Mouse (Mus musculus): ENCODE data around the gene Kdm2a. TPM values are rescaled to one million over a fixed set of nuclear protein-coding genes. Genes with fewer than 3 reads are reported as not detected.

Gene Kdm2a
- polyA plus RNA-seq, 1 experiment from 2014 or later: 42.0 TPM

DNA sequence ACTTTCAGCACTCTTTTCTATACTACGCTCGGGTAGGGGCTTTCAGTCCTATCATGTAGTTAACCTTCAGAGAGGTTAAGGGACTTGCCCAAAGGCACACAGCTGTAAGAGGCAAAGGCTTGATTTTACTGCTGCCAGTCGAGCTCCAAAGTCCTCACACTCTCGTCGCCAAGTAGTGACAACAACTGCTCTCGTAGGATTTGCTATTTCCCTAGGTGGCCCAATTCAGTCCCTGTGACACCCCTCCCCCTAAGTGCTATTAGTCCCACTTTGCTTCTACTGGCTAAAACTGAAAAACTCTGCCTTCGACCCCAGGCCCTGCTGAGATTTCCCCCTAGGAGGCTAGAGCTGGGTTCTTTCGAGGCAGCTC, 40.7 kb upstream of the Kdm2a start:
- whole genome bisulfite sequencing: 7% methylated on average over 8 of the region's 8 CpGs
- peaks cover 15% of the 10 kb centered on the region for H3K27me3 ChIP-seq (ENCODE audit: control insufficient read depth, insufficient read depth, low read length)
- H3K4me2 ChIP-seq: peak overlapping the region; percentile 89
- peak overlapping the region; percentile 57 for H3K9ac ChIP-seq (ENCODE audit: low read length)
- ATAC-seq (ENCODE audit: low FRiP score): no peak
- no peak for DNase-seq (ENCODE audit: low spot score, missing footprints)
- no peaks in the 10 kb centered on the region for H3K9me3 ChIP-seq (ENCODE audit: control insufficient read depth, low read length)
- peaks cover 6% of the 10 kb centered on the region for H3K4me1 ChIP-seq (ENCODE audit: control insufficient read depth, insufficient read depth, low read length)
- H3K27ac ChIP-seq (ENCODE audit: low read depth, low read length): no peak overlapping the region
- no peaks in the 10 kb centered on the region for H3K36me3 ChIP-seq (ENCODE audit: control insufficient read depth, insufficient read depth, low read length)
- H3K4me3 ChIP-seq (ENCODE audit: low read depth, low read length): peak overlapping the region; percentile 51

DNA sequence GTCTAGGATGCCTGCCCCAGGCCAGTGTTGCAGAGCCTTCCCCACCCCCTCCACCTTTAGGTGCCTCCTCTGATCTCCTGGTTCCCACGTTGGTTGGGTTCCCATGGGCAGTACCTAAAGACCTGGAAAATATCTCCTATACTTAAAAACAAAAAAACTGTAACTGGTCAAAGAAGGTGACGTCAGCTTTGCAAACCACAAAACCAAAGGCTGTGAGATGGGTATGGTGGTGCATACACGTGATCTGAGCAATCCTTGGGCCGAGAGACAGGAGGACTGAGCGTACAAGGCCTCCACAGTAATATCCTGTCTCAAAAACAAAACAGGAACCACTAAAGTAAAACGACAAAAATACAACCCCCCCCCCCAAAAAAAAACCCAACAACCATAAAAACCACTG, 39.8 kb upstream of the Kdm2a start:
- Histone ChIP-seq H3K9ac (ENCODE audit: low read length) (no peak overlapping the region), H3K9me3 (ENCODE audit: control insufficient read depth, low read length) (no peaks in the 10 kb centered on the region), H3K4me3 (ENCODE audit: low read depth, low read length) (no peak overlapping the region), H3K4me2 (no peak overlapping the region), H3K27me3 (ENCODE audit: control insufficient read depth, insufficient read depth, low read length) (peaks cover 15% of the 10 kb centered on the region), H3K27ac (ENCODE audit: low read depth, low read length) (no peak overlapping the region), H3K36me3 (ENCODE audit: control insufficient read depth, insufficient read depth, low read length) (no peaks in the 10 kb centered on the region), H3K4me1 (ENCODE audit: control insufficient read depth, insufficient read depth, low read length) (peaks cover 6% of the 10 kb centered on the region)
- no peak for ATAC-seq (ENCODE audit: low FRiP score)
- 68% methylated on average over 6 of the region's 6 CpGs for WGBS
- no peak for DNase-seq (ENCODE audit: low spot score, missing footprints)

GRCm38 (mm10) chr19:4436254-4436653, 38.2 kb upstream of the Kdm2a start:
- H3K9me3 ChIP-seq (ENCODE audit: control insufficient read depth, low read length): no peaks in the 10 kb centered on the region
- no peak overlapping the region for H3K4me2 ChIP-seq
- 89% methylated on average over 3 of the region's 3 CpGs for WGBS
- H3K4me1 ChIP-seq (ENCODE audit: control insufficient read depth, insufficient read depth, low read length): peaks cover 6% of the 10 kb centered on the region
- no peaks in the 10 kb centered on the region for H3K36me3 ChIP-seq (ENCODE audit: control insufficient read depth, insufficient read depth, low read length)
- no peak overlapping the region for H3K4me3 ChIP-seq (ENCODE audit: low read depth, low read length)
- H3K27me3 ChIP-seq (ENCODE audit: control insufficient read depth, insufficient read depth, low read length): peaks cover 15% of the 10 kb centered on the region
- ATAC-seq (ENCODE audit: low FRiP score) (no peak), DNase-seq (ENCODE audit: low spot score, missing footprints) (no peak)
- H3K9ac ChIP-seq (ENCODE audit: low read length): no peak overlapping the region
- H3K27ac ChIP-seq (ENCODE audit: low read depth, low read length): no peak overlapping the region

DNA sequence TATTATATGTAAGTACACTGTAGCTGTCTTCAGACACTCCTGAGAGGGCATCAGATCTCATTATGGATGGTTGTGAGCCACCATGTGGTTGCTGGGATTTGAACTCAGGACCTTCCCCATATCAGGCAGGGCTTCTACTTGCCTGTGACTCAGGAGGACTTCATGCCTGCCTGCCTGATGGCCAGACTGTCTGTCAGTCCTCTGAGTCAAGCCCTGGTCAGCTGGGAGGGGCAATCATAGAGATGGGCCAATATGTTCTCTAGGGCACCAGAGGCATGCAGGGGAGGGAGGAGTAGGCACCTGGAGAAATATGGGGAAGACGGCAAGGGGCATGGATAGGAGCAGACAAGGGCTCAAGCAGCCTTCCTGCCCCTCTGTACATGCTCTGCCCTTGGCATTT, 36.9 kb upstream of the Kdm2a start:
- Histone ChIP-seq H3K9me3 (ENCODE audit: control insufficient read depth, low read length) (no peaks in the 10 kb centered on the region), H3K4me3 (ENCODE audit: low read depth, low read length) (no peak overlapping the region), H3K27ac (ENCODE audit: low read depth, low read length) (no peak overlapping the region), H3K4me1 (ENCODE audit: control insufficient read depth, insufficient read depth, low read length) (peaks cover 6% of the 10 kb centered on the region), H3K9ac (ENCODE audit: low read length) (no peak overlapping the region), H3K36me3 (ENCODE audit: control insufficient read depth, insufficient read depth, low read length) (no peaks in the 10 kb centered on the region), H3K27me3 (ENCODE audit: control insufficient read depth, insufficient read depth, low read length) (peaks cover 12% of the 10 kb centered on the region), H3K4me2 (no peak overlapping the region)
- WGBS: 94% methylated on average over 1 of the region's 1 CpGs
- ATAC-seq (ENCODE audit: low FRiP score): no peak
- DNase-seq (ENCODE audit: low spot score, missing footprints): no peak

- ATAC-seq (ENCODE audit: low FRiP score): no peak
- peaks cover under 1% of the 10 kb centered on the region; the same call in 1 of the 2 replicates for H3K27me3 ChIP-seq (ENCODE audit: control insufficient read depth, insufficient read depth, low read length)
- H3K27ac ChIP-seq (ENCODE audit: low read depth, low read length): no peak overlapping the region
- no peak overlapping the region for H3K4me3 ChIP-seq (ENCODE audit: low read depth, low read length)
- no peaks in the 10 kb centered on the region for H3K4me1 ChIP-seq (ENCODE audit: control insufficient read depth, insufficient read depth, low read length)
- DNase-seq (ENCODE audit: low spot score, missing footprints): no peak
- no peak overlapping the region for H3K9ac ChIP-seq (ENCODE audit: low read length)
- H3K9me3 ChIP-seq (ENCODE audit: control insufficient read depth, low read length): no peaks in the 10 kb centered on the region
- no peak overlapping the region for H3K4me2 ChIP-seq
- WGBS: 88% methylated on average over 1 of the region's 1 CpGs
- H3K36me3 ChIP-seq (ENCODE audit: control insufficient read depth, insufficient read depth, low read length): no peaks in the 10 kb centered on the region
Observed at GRCm38 (mm10) chr19:4433756-4434155, 35.7 kb upstream of the Kdm2a start.

DNA sequence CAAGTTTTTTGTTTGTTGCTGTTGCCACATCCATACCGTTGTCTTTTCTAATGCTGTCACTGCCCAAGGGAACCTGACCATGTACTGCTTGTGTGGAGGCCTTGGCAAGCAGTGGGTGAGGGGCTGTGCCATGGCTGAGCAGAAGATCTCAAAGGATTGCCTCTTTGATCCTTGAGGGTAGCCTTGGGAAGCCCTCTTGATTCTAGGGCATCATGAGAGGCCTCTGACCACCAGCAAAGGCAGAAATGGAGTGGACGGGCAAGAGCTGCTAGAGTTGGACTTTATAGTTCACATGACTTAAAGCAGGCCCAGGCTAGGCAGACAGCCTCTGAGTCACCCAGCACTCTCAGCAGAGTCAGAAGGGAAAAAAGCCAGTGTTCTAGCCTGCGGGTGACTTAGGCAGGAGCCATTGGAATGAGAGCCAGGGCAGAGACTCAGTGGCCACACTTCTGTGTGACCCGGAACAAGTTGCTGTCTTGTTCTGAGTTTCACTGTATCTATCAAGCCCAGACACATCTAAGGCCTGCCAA, 32.1 kb upstream of the Kdm2a start:
- Histone ChIP-seq H3K9ac (ENCODE audit: low read length) (no peak overlapping the region), H3K36me3 (ENCODE audit: control insufficient read depth, insufficient read depth, low read length) (no peaks in the 10 kb centered on the region), H3K27ac (ENCODE audit: low read depth, low read length) (no peak overlapping the region), H3K4me3 (ENCODE audit: low read depth, low read length) (no peak overlapping the region), H3K4me1 (ENCODE audit: control insufficient read depth, insufficient read depth, low read length) (no peaks in the 10 kb centered on the region), H3K27me3 (ENCODE audit: control insufficient read depth, insufficient read depth, low read length) (no peaks in the 10 kb centered on the region), H3K9me3 (ENCODE audit: control insufficient read depth, low read length) (no peaks in the 10 kb centered on the region), H3K4me2 (no peak overlapping the region)
- DNase-seq (ENCODE audit: low spot score, missing footprints) (no peak), ATAC-seq (ENCODE audit: low FRiP score) (no peak)
- WGBS: 95% methylated on average over 4 of the region's 4 CpGs

- no peaks in the 10 kb centered on the region for H3K9me3 ChIP-seq (ENCODE audit: control insufficient read depth, low read length)
Observed at GRCm38 (mm10) chr19:4425610-4426366, 27.7 kb upstream of the Kdm2a start.

GRCm38 (mm10) chr19:4423021-4423420, 24.9 kb upstream of the Kdm2a start:
- H3K4me1 ChIP-seq (ENCODE audit: control insufficient read depth, insufficient read depth, low read length): no peaks in the 10 kb centered on the region
- H3K27ac ChIP-seq (ENCODE audit: low read depth, low read length): no peak overlapping the region
- H3K9me3 ChIP-seq (ENCODE audit: control insufficient read depth, low read length): no peaks in the 10 kb centered on the region
- ATAC-seq (ENCODE audit: low FRiP score) (no peak), DNase-seq (ENCODE audit: low spot score, missing footprints) (no peak)
- no peak overlapping the region for H3K4me3 ChIP-seq (ENCODE audit: low read depth, low read length)
- no peaks in the 10 kb centered on the region for H3K27me3 ChIP-seq (ENCODE audit: control insufficient read depth, insufficient read depth, low read length)
- no peaks in the 10 kb centered on the region for H3K36me3 ChIP-seq (ENCODE audit: control insufficient read depth, insufficient read depth, low read length)
- H3K9ac ChIP-seq (ENCODE audit: low read length): no peak overlapping the region
- H3K4me2 ChIP-seq: no peak overlapping the region
- 90% methylated on average over 3 of the region's 3 CpGs for WGBS

More at GRCm38 (mm10) chr19:4425610-4426366, 27.7 kb upstream of the Kdm2a start:
- WGBS: 74% methylated on average over 19 of the region's 19 CpGs
- Histone ChIP-seq H3K36me3 (ENCODE audit: control insufficient read depth, insufficient read depth, low read length) (no peaks in the 10 kb centered on the region), H3K27ac (ENCODE audit: low read depth, low read length) (no peak overlapping the region), H3K4me1 (ENCODE audit: control insufficient read depth, insufficient read depth, low read length) (no peaks in the 10 kb centered on the region), H3K4me2 (no peak overlapping the region), H3K27me3 (ENCODE audit: control insufficient read depth, insufficient read depth, low read length) (no peaks in the 10 kb centered on the region), H3K9ac (ENCODE audit: low read length) (no peak overlapping the region), H3K4me3 (ENCODE audit: low read depth, low read length) (no peak overlapping the region)
- DNase-seq (ENCODE audit: low spot score, missing footprints) (no peak), ATAC-seq (ENCODE audit: low FRiP score) (no peak)

GRCm38 (mm10) chr19:4422581-4422980, 24.5 kb upstream of the Kdm2a start:
- ATAC-seq (ENCODE audit: low FRiP score): no peak
- H3K4me3 ChIP-seq (ENCODE audit: low read depth, low read length): no peak overlapping the region
- no peak overlapping the region for H3K9ac ChIP-seq (ENCODE audit: low read length)
- no peak overlapping the region for H3K27ac ChIP-seq (ENCODE audit: low read depth, low read length)
- H3K27me3 ChIP-seq (ENCODE audit: control insufficient read depth, insufficient read depth, low read length): no peaks in the 10 kb centered on the region
- no peaks in the 10 kb centered on the region for H3K9me3 ChIP-seq (ENCODE audit: control insufficient read depth, low read length)
- DNase-seq (ENCODE audit: low spot score, missing footprints): no peak
- 94% methylated on average over 3 of the region's 3 CpGs for WGBS
- H3K36me3 ChIP-seq (ENCODE audit: control insufficient read depth, insufficient read depth, low read length): no peaks in the 10 kb centered on the region
- no peaks in the 10 kb centered on the region for H3K4me1 ChIP-seq (ENCODE audit: control insufficient read depth, insufficient read depth, low read length)
- no peak overlapping the region for H3K4me2 ChIP-seq
